Mouse (Mus musculus) adrenal gland, postnatal 4 days (tissue): ENCODE results near the gene Grk6. TPM values are rescaled to one million over a fixed set of nuclear protein-coding genes. Genes with fewer than 3 reads are reported as not detected.

Experiments used
- DNase-seq, 2 experiments: peaks; one replicate each; pipeline ENCODE4 v3.0.0; 2021 to 2022; ENCODE audit warnings: low spot score in 2 of 2, mixed read lengths in 2 of 2
- total RNA-seq, 2 experiments: library from RNA; stranded (reverse); gene quantifications; 2 replicates each; pipeline ENCODE4 v1.2.3; 2021

Gene Grk6
- total RNA-seq, 2 experiments from 2014 or later = 54.3 to 56.7 TPM

DNA sequence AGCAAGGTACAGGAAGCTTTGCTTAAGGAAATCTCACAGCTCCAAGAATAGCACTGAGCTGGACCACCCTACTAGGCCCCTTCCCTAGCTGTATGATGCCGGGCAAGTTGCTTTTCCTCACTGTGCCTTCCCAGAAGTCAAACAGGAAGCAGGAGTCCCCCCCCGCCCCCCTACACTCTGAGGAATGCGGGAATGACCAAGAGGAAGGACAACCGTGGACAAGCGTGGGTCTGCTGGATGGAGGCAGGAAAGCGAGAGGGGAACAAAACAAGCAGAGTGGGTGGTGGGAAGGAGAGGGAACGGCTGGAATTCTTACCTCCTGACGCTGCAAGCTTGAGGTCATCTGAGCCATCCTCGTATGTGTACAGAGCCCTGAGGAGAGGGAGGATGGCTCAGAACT is 38.2 kb downstream of the Grk6 start:
- DNase-seq = no peak

DNA sequence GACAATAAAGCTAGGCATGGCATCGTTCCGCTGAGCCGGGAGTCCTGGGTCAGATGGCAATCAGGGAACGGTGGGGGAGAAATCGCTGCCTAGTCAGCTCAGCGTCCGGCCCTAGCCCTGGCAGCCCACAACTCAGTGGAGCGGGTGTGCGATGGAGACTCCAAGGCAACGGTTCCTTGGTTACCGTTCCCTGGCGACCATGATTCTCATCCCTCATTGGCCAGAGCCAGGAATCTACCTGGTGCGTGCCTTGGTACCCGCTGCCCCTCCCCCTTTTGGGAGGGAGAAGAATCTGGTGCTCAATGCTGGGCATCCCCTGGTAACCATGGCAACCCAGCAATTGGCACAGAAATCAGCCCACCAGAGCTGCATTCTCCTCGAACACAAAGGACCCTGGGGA is 38.7 kb downstream of the Grk6 start:
- DNase-seq = no peak

DNA sequence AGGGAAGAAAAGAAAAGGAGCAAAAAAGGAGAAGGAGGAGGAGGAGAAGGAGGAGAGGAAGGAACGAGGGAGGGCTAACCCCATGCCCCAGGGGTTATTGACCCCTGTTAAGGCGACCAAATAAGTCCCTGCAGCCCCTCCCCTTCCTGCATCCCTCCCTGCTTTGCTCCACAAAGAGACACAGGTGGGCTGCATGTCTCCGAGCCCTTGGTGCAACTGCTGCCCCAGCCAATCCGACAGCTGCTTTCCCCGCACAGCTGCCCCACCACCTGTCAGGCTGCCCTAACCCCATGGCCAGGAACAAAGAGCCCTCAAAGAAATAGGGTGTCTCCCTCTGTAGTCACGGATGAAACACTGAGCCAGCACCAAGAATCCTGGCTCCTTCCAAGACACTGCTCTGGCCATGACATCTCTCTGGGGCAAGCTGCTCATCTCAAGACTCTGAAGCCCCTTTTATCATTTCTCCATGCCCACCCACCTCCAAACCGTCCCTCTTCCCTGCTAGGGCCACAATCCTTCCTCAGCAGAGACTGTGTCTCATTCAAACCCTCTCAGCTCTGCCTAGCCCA is 39.7 kb downstream of the Grk6 start:
- no peak for DNase-seq

DNA sequence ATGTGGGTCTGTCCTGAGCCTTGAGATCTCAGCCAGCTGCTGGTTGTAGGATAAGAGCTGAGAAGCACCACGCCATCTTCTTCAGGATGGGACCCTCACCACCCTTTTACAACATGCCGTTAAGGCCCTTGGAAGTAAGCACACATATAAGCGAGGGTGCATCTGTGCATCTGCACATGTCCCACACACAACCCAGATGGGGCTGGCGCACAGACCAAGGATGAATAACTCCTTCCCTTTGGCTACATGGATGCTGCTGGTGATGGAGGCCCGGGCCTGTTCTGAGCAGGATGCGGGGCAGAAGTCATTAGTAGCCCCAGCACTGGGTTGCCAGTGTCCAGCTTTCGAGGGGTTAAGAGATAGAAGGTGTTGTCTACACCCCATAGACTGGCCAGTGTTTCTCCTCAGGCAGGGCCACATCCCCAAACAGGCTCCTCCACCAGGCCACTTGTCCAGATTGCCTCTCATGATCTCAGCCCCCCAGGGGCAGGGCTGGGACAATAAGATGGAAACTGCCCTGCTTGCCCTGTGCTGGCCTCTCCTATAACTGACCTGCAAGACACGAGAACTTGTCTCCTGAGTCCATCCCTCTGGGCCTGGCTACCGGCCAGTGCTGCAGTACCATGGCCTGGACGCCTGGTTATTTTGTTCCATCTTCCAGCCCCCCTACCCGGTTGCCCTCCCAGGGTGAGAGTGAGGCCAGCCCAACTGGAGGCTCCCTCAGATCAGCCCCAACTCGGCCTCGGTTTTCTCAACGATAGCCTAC is 41.3 kb downstream of the Grk6 start:
- DNase-seq = no peak

DNA sequence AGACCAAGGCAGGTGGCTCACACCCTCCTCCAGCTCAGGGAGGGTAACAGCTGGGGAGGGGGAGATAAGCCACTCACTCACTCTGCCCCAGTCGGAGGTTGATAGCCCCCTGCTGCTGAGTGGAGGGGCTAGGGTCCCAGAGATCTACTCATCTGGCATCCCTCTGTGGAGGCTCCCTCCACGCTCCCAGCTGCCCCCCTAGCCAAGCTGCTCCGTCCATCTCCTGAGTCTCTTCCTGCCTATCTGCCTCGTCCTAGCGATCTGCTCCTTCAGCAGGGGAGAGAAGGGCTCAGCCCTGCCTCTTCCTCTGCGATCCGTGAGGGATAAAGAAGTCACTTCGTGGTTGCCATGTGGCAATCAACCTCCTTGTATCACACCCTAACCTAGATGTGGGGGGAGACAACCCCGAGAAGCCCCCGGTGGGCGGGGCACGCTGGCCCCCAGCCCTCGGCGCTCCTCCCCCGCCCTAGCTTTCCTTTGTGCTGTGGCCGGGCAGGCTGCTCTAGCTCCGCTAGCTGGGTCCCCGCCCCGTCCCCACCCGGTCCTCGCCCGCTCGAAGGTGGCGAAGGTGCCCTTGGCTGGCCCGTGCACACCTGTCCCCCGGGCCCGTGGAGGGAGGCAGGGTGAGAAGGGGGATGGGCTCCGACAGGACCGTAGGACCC is 42.2 kb downstream of the Grk6 start:
- DNase-seq = no peak

DNA sequence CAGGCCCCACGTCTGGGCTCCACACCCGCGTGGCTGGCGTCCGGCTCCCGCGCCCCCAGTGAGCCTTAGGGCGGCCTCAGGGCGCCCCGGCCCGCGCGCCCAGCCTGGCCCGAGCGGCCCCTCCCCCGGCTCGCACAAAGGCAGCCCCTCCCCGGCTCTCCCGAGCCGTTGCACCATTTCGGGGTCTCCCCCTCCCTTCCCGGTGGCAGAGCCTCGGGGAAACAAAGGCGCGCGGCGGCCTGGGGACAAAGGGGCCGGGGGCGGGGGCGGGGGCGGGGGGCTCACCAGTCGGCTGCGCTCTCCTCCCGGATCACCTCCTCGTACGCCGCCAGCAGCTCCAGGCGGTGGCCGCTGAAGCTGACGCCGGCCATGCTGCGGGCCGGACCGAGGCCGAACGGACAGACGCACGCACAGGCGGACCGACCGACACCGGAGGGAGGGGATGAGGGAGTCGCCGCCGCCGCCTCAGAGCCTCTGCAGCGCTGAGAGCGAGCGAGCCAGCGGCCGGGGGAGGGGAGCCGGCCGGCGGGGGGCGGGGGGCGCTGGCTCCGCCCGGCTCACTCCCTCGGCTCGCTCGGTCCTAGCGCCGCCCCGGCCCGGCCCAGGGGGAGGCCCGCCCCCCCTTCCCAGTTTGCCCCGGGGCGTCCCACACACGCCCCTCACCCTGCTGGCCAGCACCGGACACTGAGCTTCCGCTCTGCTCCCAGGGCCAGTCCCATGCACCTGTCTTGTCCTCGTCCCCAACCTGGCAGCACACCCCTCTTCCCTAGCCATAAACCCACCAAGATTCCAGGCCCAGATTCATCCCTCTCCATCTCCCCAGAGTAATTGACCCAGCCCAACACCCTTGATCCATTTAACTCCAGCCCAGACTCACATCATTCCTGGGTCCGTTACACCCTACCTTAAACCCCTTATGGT is 43.0 kb downstream of the Grk6 start, which contains the start of gene Dbn1:
Gene Dbn1, minus strand, starts transcription at position 534 of the 921 bp plus-strand sequence.
- peak in 1 of 2 experiments; percentile 33 for DNase-seq

DNA sequence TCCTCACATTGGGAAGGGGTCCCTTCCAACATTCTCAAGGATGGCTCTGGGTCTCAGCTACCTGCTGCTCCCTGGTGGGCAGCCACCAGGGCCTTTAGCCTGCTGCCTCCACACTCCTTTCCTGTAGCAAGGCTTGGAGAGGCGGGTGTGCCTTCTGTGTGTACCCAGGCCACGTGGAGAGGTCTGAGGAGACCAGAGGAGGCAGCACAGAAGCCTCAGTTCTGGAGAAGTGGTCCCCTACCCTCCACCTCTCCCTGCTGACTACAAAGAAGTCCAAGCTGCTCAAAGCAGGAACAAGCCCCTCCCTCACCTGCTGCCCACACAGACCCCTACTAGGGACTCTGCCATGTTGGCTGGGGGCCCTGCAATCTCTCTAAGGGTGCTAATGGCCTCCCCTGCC is 49.4 kb downstream of the Grk6 start:
- no peak for DNase-seq

DNA sequence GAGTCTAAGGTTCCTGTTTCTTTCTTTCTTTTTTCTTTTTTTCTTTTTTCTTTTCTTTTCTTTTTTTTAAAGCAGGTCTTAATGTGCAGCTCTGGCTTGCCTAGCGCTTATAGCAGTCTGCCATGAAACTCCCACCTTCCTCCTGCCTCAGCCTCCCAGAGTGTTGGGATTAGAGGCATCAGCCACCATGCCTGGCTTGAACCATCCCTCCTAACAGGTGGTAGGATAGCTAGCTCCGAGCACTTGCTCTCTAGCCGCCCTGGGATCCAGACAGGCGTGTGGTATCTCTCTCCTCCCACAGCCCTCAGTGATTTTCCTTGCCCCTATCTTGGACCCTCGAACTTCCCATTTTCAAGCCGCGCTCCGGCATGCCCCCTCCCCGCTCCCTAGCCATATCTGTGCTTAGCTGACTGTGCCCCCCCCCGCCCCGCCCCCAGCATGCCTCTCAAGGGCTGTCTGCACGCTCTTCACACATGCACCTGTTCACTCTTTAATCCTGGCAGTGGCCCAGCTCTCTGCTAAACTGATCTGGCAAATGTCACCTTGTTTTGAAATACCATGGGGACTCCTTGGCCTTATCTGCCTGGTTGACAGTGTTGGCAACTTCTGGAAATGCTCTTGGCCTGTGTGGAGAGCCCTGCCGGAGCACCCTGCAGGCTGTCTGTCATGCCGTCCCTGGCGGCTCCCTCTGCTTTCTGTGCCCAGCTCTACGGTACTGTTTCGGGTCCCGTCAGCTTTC is 50.2 kb downstream of the Grk6 start:
- DNase-seq = no peak

DNA sequence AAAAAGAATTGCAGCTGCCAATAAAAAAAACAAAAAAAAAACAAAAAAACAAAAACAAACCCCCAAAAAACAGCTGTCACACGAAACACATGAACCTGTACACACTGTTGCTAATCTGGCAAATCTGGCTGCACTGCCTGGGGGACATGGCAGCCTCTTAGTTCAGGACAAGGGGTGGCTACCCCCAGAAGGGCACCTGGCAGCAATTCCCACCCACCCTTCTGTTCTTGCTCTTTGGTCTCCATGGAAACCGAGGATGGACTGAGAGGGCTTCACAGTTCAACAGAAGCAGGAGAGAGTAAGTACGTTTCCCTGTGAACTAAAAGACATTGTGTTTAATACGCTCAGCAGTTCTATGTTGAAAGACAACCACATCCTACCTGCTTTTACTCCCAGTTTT is 50.8 kb downstream of the Grk6 start:
- no peak for DNase-seq

DNA sequence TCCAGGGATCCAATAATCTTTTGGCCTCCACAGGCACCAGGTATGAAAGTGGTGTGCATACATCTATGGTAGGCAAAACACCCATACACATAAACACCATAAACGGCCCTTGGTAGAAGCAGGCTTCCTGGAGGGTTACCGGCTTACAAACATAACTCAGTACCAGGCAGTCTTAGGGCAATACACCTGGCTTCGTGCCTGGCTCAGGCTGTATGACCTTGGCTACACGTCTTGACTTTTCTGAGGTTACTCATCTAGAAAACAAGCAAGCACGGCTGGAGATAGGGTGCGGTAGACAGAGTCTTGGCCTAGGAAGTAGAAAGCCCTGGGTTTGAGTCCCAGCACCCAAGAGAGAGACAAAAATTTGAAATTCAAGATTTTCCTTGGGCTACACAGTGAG is 51.8 kb downstream of the Grk6 start:
- no peak for DNase-seq

DNA sequence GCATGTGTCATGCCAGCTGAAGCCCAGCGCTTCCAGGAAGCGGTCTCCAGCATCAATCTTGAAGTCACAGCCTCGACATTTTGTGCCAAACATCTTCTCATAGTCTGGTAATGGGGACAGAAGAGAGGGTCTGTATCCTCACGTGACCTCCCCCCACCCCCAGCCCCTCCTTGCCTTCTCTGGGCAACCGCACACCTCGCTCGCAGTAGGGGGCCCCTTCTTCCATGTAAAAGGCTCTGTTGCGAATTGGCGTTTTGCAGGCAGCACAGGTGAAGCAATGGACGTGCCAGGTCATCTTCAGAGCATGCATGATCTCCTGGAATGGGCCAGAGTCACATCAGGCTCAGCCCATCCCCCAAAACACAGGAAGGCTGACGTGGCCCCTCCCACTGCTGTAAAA is 54.0 kb downstream of the Grk6 start:
- no peak for DNase-seq

DNA sequence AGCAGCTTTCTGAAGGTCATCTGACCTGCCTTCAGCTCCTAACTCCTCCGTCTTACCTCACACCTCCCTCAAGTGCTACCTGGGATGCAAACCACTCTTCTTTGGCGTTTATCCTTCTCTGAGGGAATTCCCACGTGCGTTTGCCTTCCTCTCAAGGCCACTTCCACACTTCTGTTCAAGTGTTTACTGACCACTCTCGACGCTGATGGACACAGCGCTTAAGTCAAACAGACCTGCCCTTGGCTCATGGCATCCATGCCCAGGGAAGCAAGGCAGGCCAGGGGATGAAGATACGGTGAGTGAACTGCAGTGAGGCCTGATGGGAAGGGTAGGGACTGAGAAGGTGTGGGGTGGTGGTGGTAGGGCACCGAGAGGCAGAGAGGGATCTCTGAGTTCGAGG is 55.7 kb downstream of the Grk6 start:
- no peak for DNase-seq

DNA sequence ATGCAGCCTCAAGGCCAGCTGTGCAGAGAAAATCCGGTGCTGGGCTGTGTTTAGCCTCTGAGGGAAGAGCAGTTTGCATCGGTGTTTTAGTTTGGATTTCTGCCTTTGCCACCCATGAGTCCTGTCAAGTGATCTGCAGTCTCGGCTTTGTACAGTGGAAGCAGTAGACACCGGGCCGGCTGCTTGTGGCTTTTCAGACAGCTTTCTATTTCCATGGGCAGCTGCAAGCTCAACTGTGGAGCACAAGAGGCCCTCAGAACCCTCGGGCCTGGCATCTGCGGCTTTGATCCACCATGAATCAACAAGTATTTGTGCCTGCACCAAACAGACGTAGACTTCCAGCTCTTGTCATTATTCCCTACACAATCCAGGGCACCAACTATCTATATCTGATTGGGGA is 57.5 kb downstream of the Grk6 start:
- no peak for DNase-seq

DNA sequence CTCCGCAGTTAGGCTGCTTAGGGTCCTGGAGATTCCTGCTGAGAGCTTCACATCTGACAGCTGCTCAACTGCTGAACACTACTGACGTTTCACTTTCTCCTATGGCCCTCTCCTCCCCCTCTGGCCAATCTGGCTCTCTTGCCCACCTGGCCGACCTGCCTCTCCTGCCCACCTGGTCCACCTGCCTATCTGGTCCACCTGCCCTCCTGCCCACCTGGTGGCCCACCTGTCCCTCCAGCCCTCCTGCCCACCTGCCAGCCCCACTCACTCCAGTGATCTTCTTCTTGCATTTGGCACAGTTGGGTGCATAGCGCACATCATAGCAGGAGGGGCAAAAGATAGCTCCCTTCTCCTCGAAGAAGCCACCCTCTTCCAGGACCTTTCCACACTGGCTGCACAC is 59.5 kb downstream of the Grk6 start:
- DNase-seq = no peak

DNA sequence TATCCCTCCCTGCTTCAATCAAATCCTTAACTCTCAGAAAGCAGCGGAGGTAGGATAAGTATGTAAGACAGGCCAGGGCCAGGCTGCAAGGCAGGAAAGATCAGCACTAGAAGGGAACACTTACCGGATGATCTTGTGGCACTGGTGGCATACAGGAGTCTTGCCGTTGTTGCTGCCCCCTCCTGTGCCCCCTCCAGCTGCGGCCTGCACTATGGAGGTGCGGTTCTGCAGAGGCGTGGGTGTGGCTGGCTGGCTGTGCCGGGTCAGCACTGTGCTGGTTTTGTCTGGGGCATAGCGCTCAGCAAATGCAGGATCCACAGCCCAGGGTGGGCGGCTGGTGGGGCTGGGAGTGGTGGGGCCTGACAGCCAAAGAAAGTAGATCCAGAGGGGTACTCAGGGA is 60.9 kb downstream of the Grk6 start:
- DNase-seq = no peak

DNA sequence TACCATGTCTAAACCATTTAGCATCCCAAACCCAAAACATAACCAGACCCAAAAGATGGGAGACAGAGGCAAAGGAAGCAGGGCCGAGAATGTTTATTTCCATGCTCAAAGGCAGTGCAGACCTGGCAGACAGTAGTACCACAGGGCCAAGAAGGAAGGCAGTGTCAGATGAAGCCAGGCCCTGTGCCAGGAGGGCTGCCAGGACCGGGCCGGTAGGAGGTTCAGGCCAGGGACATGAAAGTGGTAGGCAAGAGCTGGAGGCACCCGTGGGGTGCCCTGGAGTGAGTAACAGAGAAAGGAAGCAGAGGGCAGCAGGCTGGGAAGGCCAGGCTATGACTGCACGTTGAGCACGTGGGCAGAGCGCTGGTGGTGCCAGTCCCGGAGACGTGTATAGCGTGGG is 61.8 kb downstream of the Grk6 start:
- DNase-seq = no peak

DNA sequence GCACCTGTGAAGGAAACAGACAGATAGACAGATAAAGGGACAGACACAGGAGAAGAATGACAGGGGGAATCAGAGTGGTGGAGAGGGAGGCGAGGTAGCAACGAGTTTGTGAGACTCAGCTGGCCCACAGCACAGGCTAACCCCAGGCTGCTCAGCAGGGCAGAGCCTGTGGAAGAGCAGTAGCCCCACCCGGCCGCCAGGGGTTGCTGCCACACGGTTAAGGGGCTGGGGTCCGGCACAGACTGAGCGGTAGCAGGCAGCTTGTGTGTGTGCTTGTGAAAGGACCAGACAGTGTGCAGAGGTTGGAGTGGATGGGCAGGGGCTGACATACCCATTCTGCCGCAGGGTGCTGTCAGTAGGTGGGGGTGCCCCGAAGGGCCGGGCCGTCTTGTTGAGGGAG is 63.0 kb downstream of the Grk6 start:
- DNase-seq = no peak

DNA sequence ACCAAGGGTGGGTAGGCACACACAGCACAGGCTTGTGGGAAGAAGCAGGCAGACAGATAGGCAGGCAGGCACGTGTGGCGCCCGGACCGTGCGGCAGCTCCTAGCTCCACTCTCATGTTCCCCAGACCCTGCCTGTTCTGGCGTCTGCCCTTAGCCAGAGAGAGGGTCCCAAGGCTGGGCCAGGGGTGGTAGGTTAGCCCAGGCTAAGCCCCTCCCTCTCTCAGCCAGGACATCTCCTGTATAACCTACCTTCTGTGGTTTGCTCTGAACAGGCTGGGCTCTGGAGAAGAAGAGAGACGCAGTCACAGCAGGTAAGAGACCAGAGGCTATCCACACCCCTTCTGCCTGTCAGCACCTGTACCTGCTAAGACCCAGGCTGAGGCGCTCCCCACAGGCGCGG is 63.7 kb downstream of the Grk6 start:
- no peak for DNase-seq

DNA sequence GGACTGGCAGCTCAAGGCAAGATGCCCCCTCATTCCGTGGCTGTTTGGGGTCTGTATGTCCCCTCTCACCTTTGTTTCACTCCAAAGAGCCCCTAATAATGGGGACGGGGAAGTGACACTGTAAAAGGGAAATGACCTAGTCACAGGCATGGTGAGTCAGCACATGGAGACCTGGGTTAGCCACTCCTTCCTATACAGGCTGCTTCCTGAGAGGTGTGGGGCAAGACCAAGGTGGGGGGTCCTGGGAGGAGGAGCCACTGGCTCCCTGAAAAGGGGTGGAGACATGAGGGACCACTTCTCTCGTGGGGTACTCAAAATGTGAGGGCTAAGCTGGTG is 65.4 kb downstream of the Grk6 start:
- no peak for DNase-seq
